Mouse (Mus musculus) heart, embryonic 11.5 days (tissue): Measurements from ENCODE around the gene Rasgrf1. TPM values are rescaled to one million over a fixed set of nuclear protein-coding genes. Genes with fewer than 3 reads are reported as not detected.

Source experiments
- ATAC-seq: fragments of 200-750 bp; cut with Nextera tagmentation; replicated peaks from 2 replicates; pipeline ENCODE4 v1.8.0; 2017; ENCODE audit warnings: moderate library complexity; ENCODE audit not compliant: insufficient number of reproducible peaks, low FRiP score, low TSS enrichment
- H3K27ac ChIP-seq: fragments of 300-500 bp; sonication (generic); 2 replicates; pipeline ENCODE4 v1.5.1; 2014; ENCODE audit warnings: mild to moderate bottlenecking, low read depth, low read length
- H3K27me3 ChIP-seq: fragments of 300-500 bp; sonication (generic); 2 replicates; pipeline ENCODE4 v1.6.1; 2014; ENCODE audit warnings: mild to moderate bottlenecking, low read length, mixed read lengths; ENCODE audit not compliant: control insufficient read depth, insufficient read depth
- H3K36me3 ChIP-seq: fragments of 300-500 bp; sonication (generic); 2 replicates; pipeline ENCODE4 v1.6.1; 2014; ENCODE audit warnings: mild to moderate bottlenecking, low read length, moderate library complexity, mixed read lengths; ENCODE audit not compliant: control insufficient read depth, insufficient read depth
- H3K4me1 ChIP-seq: fragments of 300-500 bp; sonication (generic); 2 replicates; pipeline ENCODE4 v1.6.1; 2014; ENCODE audit warnings: low read length; ENCODE audit not compliant: control insufficient read depth, insufficient read depth
- H3K4me2 ChIP-seq: fragments of 300-500 bp; sonication (generic); 2 replicates; pipeline ENCODE4 v1.6.1; 2014; ENCODE audit warnings: mild to moderate bottlenecking, moderate library complexity
- H3K4me3 ChIP-seq: fragments of 300-500 bp; sonication (generic); 2 replicates; pipeline ENCODE4 v1.5.1; 2014; ENCODE audit warnings: low read depth, low read length
- H3K9ac ChIP-seq: fragments of 300-500 bp; sonication (generic); 2 replicates; pipeline ENCODE4 v1.6.1; 2014; ENCODE audit warnings: mild to moderate bottlenecking, low read depth, low read length, moderate library complexity
- H3K9me3 ChIP-seq: fragments of 300-500 bp; sonication (generic); replicated peaks from 2 replicates; pipeline ENCODE4 v1.6.1; 2016; ENCODE audit warnings: low read length; ENCODE audit not compliant: control insufficient read depth
- WGBS: fragments of 180-500 bp; shearing (Covaris S2); extraction: QIAGEN DNeasy Blood & Tissue Kit; methylation state at CpG from one replicate; pipeline ENCODE4 v1.1.7; 2014; ENCODE audit not compliant: insufficient replicate concordance; 5-methylcytosine and 5-hydroxymethylcytosine counted together
- polyA plus RNA-seq: library from polyadenylated mRNA; unstranded; fragments of >200 nt; fragmentation: Nextera tagmentation; extraction: Ambion mirVana; gene quantifications from 2 replicates; pipeline ENCODE4 v1.2.1, GENCODE M21; 2014

Gene Rasgrf1
- polyA plus RNA-seq, 1 experiment from 2014 or later = 0.19 TPM

GRCm38 (mm10) chr9:89968836-89969450 is 59.2 kb downstream of the Rasgrf1 start:
- Histone ChIP-seq H3K9ac (no peak overlapping the region), H3K36me3 (no peaks in the 10 kb centered on the region), H3K27ac (no peak overlapping the region), H3K4me1 (no peaks in the 10 kb centered on the region; the same call in 1 of the 2 replicates), H3K9me3 (no peaks in the 10 kb centered on the region), H3K27me3 (no peaks in the 10 kb centered on the region), H3K4me2 (no peak overlapping the region), H3K4me3 (no peak overlapping the region)
- no peak for ATAC-seq
- 81% methylated on average over 6 of the region's 6 CpGs for WGBS

GRCm38 (mm10) chr9:89970271-89970670 is 60.6 kb downstream of the Rasgrf1 start:
- no peak overlapping the region for H3K27ac ChIP-seq
- no peaks in the 10 kb centered on the region for H3K27me3 ChIP-seq
- no peak for ATAC-seq
- H3K9ac ChIP-seq = no peak overlapping the region
- no peaks in the 10 kb centered on the region for H3K36me3 ChIP-seq
- H3K4me3 ChIP-seq = no peak overlapping the region
- no peaks in the 10 kb centered on the region for H3K9me3 ChIP-seq
- no peaks in the 10 kb centered on the region; the same call in 1 of the 2 replicates for H3K4me1 ChIP-seq
- WGBS = 81% methylated on average over 10 of the region's 10 CpGs
- H3K4me2 ChIP-seq = no peak overlapping the region

GRCm38 (mm10) chr9:89970886-89971486 is 61.3 kb downstream of the Rasgrf1 start:
- no peaks in the 10 kb centered on the region for H3K27me3 ChIP-seq
- H3K9me3 ChIP-seq = no peaks in the 10 kb centered on the region
- 61% methylated on average over 11 of the region's 11 CpGs for WGBS
- no peak overlapping the region for H3K4me3 ChIP-seq
- no peak for ATAC-seq
- H3K4me1 ChIP-seq = no peaks in the 10 kb centered on the region; the same call in 1 of the 2 replicates
- no peak overlapping the region for H3K4me2 ChIP-seq
- no peak overlapping the region for H3K9ac ChIP-seq
- H3K27ac ChIP-seq = no peak overlapping the region
- H3K36me3 ChIP-seq = no peaks in the 10 kb centered on the region

- Histone ChIP-seq H3K36me3 (no peaks in the 10 kb centered on the region), H3K9ac (no peak overlapping the region), H3K27ac (no peak overlapping the region), H3K4me1 (no peaks in the 10 kb centered on the region; the same call in 1 of the 2 replicates), H3K4me3 (no peak overlapping the region), H3K27me3 (no peaks in the 10 kb centered on the region), H3K9me3 (no peaks in the 10 kb centered on the region), H3K4me2 (no peak overlapping the region)
- 12% methylated on average over 3 of the region's 3 CpGs for WGBS
- ATAC-seq = no peak
Observed at GRCm38 (mm10) chr9:89972321-89972720, 62.6 kb downstream of the Rasgrf1 start.

GRCm38 (mm10) chr9:89973856-89974255 is 64.1 kb downstream of the Rasgrf1 start:
- no peaks in the 10 kb centered on the region for H3K27me3 ChIP-seq
- H3K27ac ChIP-seq = no peak overlapping the region
- no peaks in the 10 kb centered on the region; the same call in 1 of the 2 replicates for H3K4me1 ChIP-seq
- no peak overlapping the region for H3K4me3 ChIP-seq
- H3K9ac ChIP-seq = no peak overlapping the region
- no peak overlapping the region for H3K4me2 ChIP-seq
- 30% methylated on average over 5 of the region's 5 CpGs for WGBS
- no peak for ATAC-seq
- no peaks in the 10 kb centered on the region for H3K36me3 ChIP-seq
- H3K9me3 ChIP-seq = no peaks in the 10 kb centered on the region

GRCm38 (mm10) chr9:89974463-89974931 is 64.8 kb downstream of the Rasgrf1 start:
- H3K27ac ChIP-seq = no peak overlapping the region
- H3K4me3 ChIP-seq = no peak overlapping the region
- H3K9me3 ChIP-seq = no peaks in the 10 kb centered on the region
- H3K36me3 ChIP-seq = no peaks in the 10 kb centered on the region
- no peaks in the 10 kb centered on the region for H3K27me3 ChIP-seq
- no peak overlapping the region for H3K4me2 ChIP-seq
- ATAC-seq = no peak
- WGBS = 79% methylated on average over 10 of the region's 10 CpGs
- no peak overlapping the region for H3K9ac ChIP-seq
- H3K4me1 ChIP-seq = no peaks in the 10 kb centered on the region; the same call in 1 of the 2 replicates

- Histone ChIP-seq H3K36me3 (no peaks in the 10 kb centered on the region), H3K4me1 (no peaks in the 10 kb centered on the region; the same call in 1 of the 2 replicates), H3K27me3 (no peaks in the 10 kb centered on the region), H3K27ac (no peak overlapping the region), H3K9ac (no peak overlapping the region), H3K4me3 (no peak overlapping the region), H3K9me3 (no peaks in the 10 kb centered on the region), H3K4me2 (no peak overlapping the region)
- no peak for ATAC-seq
- WGBS = 68% methylated on average over 6 of the region's 6 CpGs
Observed at GRCm38 (mm10) chr9:89976366-89976940, 66.7 kb downstream of the Rasgrf1 start.

- 35% methylated on average over 3 of the region's 3 CpGs for WGBS
Observed at GRCm38 (mm10) chr9:89979248-89979647, 69.5 kb downstream of the Rasgrf1 start.

More at GRCm38 (mm10) chr9:89979248-89979647, 69.5 kb downstream of the Rasgrf1 start:
- no peak overlapping the region for H3K4me2 ChIP-seq
- H3K9me3 ChIP-seq = no peaks in the 10 kb centered on the region
- no peak overlapping the region for H3K27ac ChIP-seq
- no peaks in the 10 kb centered on the region for H3K27me3 ChIP-seq
- no peak overlapping the region for H3K4me3 ChIP-seq
- H3K4me1 ChIP-seq = no peaks in the 10 kb centered on the region
- H3K9ac ChIP-seq = no peak overlapping the region
- H3K36me3 ChIP-seq = no peaks in the 10 kb centered on the region
- ATAC-seq = no peak
